In the genomic region with DNA sequence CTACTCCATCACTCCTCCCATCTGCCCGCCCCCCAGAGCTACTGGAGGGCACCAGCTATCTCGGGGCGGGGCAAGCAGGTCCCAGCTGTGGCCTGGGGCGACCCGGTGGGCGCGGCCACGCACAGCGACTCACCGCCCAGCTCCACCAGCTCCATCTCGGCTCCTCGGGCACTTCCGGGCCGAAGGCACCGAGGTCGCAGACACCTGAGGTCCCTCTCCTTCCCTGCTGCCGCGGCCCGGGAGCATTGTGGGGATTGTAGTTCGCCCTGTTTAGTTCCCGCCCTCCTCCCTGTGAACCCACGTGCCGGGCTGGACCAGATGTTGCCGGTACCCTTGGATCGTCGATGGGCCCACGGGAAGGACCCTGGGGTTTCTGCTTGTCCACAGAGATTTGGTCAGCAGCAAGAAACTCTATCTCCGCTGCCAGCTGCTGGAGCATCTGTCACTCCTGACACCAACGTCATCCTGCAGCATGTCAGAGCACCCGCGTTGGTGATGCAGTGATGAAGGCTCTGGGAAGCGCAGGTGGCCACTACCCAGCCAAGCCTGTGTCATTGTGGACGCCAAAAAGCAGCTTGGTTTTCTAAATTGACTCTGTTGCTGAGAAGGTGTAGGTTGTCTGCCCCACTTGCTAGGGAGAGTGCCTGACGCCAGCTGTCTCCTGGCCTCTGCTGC, we compare ENCODE assay signal across 1 mouse cellular context.
TF ChIP-seq lines count a peak whose summit lies in the region.

A gene (minus strand): TSS at position 231 of the 675 bp plus-strand sequence.

TF ChIP-seq in CH12.LX, 34 proteins besides CTCF, POLR2A, EP300 and RAD21 (continued from another document):
- TF ChIP-seq MEF2A (IDR thresholded peaks at IDR 0.05; ENCODE audit: borderline replicate concordance, low read depth, low read length): peak; percentile 46; the same call in 1 of the 2 replicates
- peak; percentile 60 for TF ChIP-seq USF2 (conservative IDR thresholded peaks at IDR 0.05; ENCODE audit: low read depth, low read length)
- TF ChIP-seq ZNF384 (IDR thresholded peaks at IDR 0.05; ENCODE audit: low read depth, low read length): no peak
- no peak for TF ChIP-seq PAX5 (IDR thresholded peaks at IDR 0.05; ENCODE audit: low read length)
- TF ChIP-seq HCFC1 (IDR thresholded peaks at IDR 0.05; ENCODE audit: low read depth, low read length): peak; percentile 98
- TF ChIP-seq ZMIZ1 (IDR thresholded peaks at IDR 0.05; ENCODE audit: low read depth, low read length): 0 out of 2 replicates have a peak, but pooled peaks have one; percentile 55
- 0 out of 2 replicates have a peak, but pooled peaks have one; percentile 23 for TF ChIP-seq RCOR1 (conservative IDR thresholded peaks at IDR 0.05; ENCODE audit: low read depth, low read length)
- TF ChIP-seq MXI1 (IDR thresholded peaks at IDR 0.05; ENCODE audit: low read depth, low read length): peak; percentile 98
- TF ChIP-seq KAT2A (IDR thresholded peaks at IDR 0.05; ENCODE audit: insufficient replicate concordance, low read length): peak; percentile 91; the same call in 1 of the 2 replicates
- no peak for TF ChIP-seq SMC3 (IDR thresholded peaks at IDR 0.05; ENCODE audit: low read depth, low read length)
- 0 out of 2 replicates have a peak, but pooled peaks have one; percentile 70 for TF ChIP-seq E2F4 (IDR thresholded peaks at IDR 0.05; ENCODE audit: insufficient replicate concordance, low read depth, low read length)
- TF ChIP-seq MAX (IDR thresholded peaks at IDR 0.05; ENCODE audit: low read length): peak; percentile 97
- TF ChIP-seq GABPA (IDR thresholded peaks at IDR 0.05; ENCODE audit: insufficient replicate concordance, low read depth, low read length): peak; percentile 28; the same call in 1 of the 2 replicates
- no peak for TF ChIP-seq MAZ (IDR thresholded peaks at IDR 0.05; ENCODE audit: low read depth, low read length)
- TF ChIP-seq UBTF (IDR thresholded peaks at IDR 0.05; ENCODE audit: low read depth, low read length): no peak
- TF ChIP-seq NELFE (IDR thresholded peaks at IDR 0.05; ENCODE audit: low read depth, low read length): peak; percentile 51; the same call in 1 of the 2 replicates
- peak; percentile 65; the same call in 1 of the 2 replicates for TF ChIP-seq TCF12 (IDR thresholded peaks at IDR 0.05; ENCODE audit: low read depth, low read length)
- TF ChIP-seq TBP (conservative IDR thresholded peaks at IDR 0.05; ENCODE audit: low read depth, low read length): no peak
- peak; percentile 96 for TF ChIP-seq ELF1 (IDR thresholded peaks at IDR 0.05; ENCODE audit: low read depth, low read length)
